Mouse (Mus musculus) mature B cell (primary cell): ENCODE measurements around the gene Pank4.

ENCODE experiments used
- in situ Hi-C: fragments of 300-500 bp; cut with MboI; formaldehyde crosslinking; loops from 2 replicates; pipeline ENCODE4 v1.14.3; 2019

Gene Pank4

GRCm38 (mm10) chr4:154963901-154964580 is at the start of gene Pank4:
Pank4 (plus strand) TSS chr4:154964123.
- in situ Hi-C loops: loop anchor here (10.0 kb wide), 1 partner anchor 121 kb away; the partner anchor contains the start of genes Morn1 and Rer1

DNA sequence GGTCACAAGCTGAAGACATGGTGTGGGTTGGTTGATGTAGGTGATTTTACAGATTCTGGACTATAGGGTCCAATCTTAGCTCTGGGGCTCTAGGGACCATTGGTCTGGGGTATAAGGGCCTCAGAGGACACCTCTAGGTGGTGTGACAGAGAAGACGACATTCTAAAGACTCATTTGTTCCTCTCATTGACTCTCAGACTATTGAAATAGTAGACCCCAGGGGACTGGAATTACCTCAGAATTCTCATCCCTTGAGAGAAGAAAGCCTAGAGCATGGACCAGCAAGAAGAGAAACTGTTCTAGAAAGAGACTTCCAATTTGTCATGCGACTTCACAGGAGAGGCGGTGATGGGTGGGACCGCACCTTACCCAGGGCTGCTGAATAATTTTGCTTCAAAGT is 49.7 kb upstream of the Pank4 start:
- in situ Hi-C loops: no loop called here

DNA sequence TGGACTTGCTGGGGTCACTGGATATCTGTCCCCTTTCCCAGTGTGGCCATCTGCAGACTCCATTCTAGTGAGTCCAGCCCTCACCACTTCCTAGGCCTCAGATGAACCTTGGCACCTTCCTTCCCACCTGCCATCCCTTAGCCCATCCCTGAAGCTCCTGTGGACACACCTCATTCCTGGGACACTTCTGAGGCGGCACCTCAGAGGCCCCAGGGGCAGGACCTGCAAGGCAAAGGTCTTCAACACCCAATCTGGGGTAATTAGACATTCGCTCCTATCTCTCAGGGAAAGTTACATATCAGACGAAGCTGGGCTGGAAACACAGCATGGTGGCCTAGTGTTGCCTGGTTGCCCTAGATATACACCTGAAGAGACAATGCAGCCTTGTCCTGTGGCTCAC is 49.2 kb upstream of the Pank4 start:
- in situ Hi-C loops: no loop called here

GRCm38 (mm10) chr4:154915286-154915685 is 48.6 kb upstream of the Pank4 start:
- in situ Hi-C loops: no loop called here

DNA sequence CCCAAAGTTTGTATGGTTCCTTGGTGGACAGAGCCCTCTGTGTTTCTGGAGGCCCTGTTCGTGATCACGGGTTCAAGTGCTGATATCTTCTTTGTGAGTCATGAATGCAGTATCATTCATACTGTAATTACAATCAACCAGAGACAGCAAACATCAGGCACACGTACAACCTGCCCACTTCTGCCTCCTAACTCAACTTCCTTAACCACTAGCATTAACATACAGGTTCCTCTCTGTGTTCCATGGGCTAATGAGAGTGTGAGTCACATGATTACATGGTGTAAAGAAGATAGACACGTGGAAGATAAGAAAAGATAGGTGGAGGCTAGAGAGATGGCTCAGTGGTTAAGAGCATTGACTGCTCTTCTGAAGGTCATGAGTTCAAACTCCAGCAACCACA is 47.3 kb upstream of the Pank4 start:
- in situ Hi-C loops: no loop called here

DNA sequence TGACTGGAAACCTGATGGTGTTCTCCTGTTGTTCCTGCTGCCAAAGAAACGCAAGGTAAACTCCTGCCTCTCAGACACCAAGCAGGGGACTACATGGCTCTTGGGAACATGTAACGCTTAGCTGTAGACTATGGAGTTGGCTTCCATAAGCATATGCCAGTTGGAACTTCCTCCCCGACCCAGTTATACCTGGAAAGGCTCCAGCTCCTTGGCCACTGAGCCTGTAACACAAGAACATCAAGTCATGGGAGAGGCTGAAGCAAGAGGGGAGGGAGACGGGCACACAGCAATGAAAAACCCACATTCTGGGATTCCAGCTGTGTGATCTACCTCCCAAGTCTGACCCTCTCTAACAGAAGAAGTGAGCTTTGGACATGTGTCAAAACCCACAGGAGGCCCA is 41.6 kb upstream of the Pank4 start:
- in situ Hi-C loops: no loop called here

GRCm38 (mm10) chr4:154922931-154923330 is 41.0 kb upstream of the Pank4 start:
- in situ Hi-C loops: no loop called here

- in situ Hi-C loops: no loop called here
These were observed 38.5 kb upstream of the Pank4 start for GRCm38 (mm10) chr4:154925413-154925812.

DNA sequence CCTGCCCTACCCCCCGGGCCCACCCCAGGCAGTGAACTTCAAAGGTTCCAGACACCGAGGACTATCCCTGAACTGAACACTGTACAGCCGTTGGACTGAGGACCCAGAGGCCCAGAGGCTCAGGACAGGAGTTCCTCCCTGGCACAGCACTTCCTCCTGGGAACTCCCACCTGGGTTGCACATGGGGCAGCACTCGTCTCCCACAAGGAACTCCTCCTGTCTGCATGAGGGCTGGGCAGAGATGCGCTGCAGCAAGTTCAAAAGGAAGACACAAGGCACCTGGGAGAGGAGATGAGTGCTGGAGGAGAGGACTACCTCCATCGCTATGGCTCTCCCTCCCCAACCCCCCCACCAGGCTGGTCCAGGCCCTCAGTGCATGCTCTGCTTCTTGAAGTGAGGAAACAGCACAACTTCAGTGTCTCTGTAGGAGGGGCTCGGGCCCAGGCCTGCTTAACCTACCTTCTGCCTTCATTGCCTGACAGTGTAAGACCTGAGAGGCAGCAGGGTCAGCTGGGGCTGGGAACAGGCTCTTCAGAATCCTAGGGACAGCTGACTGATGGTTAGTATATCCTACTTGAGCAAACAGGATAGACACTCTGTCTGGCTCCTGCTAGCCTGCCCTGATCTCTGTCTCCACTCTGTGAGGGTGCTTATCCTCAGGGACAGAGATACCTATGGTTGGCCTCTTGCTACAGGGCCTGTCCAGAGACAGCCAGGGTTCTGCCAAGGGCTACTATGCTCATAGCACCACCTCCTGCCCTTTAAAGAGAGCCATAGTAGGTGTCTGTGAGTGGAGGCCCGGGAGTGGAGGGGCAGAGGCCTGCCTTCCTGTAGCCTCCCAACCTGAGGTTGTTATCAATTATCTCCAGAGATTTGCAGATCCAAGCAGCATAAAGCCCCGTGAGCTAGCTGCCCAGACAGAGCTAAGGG is 36.7 kb upstream of the Pank4 start:
- in situ Hi-C loops: no loop called here

DNA sequence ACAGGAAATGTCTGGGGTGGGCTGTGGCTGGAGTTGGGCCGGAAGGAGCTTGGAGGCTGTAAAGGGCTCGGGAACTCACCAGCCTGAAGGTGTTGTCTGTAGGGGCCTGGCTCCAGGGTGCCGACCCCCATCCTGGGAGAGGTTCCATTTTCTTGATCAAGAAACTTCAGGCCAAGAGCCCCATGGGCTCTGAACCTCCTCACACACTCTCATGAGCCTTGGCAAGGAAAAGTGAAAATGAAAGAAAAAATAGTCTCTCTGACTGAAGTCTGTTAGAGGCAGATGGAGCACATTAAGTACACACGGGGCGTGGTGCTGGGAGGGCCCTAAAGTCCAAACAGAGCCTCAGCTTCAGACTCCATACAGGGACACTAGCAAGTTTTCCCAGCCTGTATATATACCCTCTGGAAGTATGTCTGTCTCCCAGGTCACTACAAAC is 36.0 kb upstream of the Pank4 start:
- in situ Hi-C loops: no loop called here

- in situ Hi-C loops: no loop called here
These were observed 35.4 kb upstream of the Pank4 start, which contains the start of gene Tnfrsf14 for GRCm38 (mm10) chr4:154928395-154929087. Tnfrsf14 (minus strand) TSS chr4:154928563.

DNA sequence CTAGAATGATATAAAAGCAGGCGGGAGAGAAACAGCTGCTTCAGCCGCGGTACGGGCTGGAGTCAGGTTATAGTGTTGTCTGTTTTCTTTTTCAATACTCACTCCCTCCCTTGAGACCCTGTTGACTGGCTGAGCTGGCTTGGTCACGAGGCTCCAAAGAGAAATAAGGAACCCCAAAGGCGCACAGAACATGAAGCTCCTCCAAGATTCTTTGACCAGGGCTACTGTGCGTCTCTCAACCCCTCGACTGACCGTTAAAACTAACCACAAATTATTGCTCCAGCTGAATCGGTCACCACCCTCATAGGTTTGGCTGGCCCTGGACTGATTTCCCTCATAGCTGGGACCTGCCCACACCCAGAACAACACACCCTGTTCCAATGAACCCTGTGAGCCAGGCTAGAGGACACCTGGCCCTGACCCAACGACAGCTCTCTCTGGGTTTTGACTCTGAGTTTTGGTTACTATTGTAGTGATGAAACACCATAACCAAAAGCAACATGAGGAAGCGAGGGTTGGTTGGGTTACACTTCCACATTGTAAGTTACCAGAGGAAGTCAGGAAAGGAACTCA is 34.7 kb upstream of the Pank4 start:
- in situ Hi-C loops: no loop called here

- in situ Hi-C loops: no loop called here
These were observed 30.5 kb upstream of the Pank4 start for GRCm38 (mm10) chr4:154933306-154933907.

DNA sequence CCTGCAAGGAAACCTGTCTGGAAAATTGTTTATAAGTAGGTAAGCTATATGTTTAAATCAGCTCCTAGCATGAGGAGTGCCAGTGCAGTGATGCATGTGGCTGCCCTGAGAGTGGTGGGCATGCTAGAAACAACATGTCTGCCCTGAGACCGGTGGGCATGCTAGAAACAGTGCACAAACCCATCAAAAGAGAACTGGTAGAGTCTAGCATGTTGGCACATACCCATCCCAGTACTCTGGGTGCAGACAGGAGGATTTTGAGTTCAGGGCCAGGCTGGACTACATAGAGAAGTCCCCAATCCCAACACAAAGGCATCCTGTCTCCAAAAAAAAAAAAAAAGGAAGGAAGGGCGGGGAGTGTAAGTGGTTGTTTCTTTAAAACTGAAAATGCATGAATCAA is 29.1 kb upstream of the Pank4 start:
- in situ Hi-C loops: no loop called here

GRCm38 (mm10) chr4:154935788-154936187 is 28.1 kb upstream of the Pank4 start:
- in situ Hi-C loops: no loop called here

- in situ Hi-C loops: no loop called here
These were observed 27.2 kb upstream of the Pank4 start for GRCm38 (mm10) chr4:154936542-154937255.

DNA sequence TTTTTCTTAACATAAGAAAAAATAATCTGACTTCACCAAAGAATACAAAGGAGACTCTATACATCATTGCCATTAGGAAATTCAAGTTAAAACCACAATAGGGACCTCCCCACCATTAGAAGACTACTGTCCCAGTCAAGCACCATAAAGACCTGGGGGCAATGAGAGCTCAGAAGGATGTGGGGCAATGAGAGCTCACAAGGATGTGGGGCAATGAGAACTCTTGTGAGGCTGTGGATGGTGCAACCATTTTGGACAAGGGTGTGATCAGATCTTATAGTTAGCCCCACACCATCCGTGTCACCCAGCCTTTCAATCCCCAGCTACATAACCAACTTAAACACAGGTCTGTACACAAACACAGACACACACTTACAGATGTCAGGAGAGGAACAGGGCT is 26.2 kb upstream of the Pank4 start:
- in situ Hi-C loops: no loop called here

GRCm38 (mm10) chr4:154940156-154940555 is 23.8 kb upstream of the Pank4 start:
- in situ Hi-C loops: no loop called here

DNA sequence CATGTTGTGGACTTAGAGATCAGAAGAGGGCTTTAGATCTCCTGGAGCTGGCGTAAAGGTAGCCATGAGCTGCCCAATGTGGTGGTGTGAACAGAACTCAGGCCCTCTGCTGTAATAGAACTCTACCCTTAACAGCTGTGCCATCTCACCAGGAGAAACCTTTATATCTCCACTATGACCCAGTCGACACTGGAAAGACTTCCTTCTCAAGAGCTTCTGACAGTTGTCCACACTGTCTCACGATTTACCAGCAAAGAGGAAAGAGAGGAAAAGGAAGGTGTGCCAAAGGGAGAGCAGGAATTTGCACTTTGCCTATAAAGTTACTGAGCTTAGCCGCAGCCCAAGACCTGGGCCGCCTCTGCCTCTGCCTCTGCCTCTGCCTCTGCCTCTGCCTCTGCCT is 22.1 kb upstream of the Pank4 start:
- in situ Hi-C loops: no loop called here

GRCm38 (mm10) chr4:154942632-154943322 is 21.1 kb upstream of the Pank4 start:
- in situ Hi-C loops: no loop called here
